26 mouse cellular contexts compared by ENCODE assay signal in genomic region chr3:78880072-78880471, GRCm38 (mm10).
DNase-seq lines count a peak whose midpoint lies in the region; ATAC-seq and TF ChIP-seq lines count a peak whose summit lies in the region.
"Had no signal": no experiment of that assay in that cellular context is flagged by ENCODE, and none has a peak within 500 bp of the region (broad histone marks: within the 10 kb centered on the region; RNA-seq: fewer than 3 reads in every experiment).

No protein-coding gene starts in this region.

- peak; percentile 69 for ATAC-seq in hindbrain, embryonic 13.5 days (ENCODE audit: low FRiP score)
- no peak for ATAC-seq in hindbrain, embryonic 12.5 days (ENCODE audit: low FRiP score)
- no peak for ATAC-seq in lung, embryonic 15.5 days (ENCODE audit: borderline replicate concordance, extremely low read depth, low FRiP score, low TSS enrichment)
- peak; percentile 86 for ATAC-seq in neural tube, embryonic 13.5 days (ENCODE audit: low read depth)
- ATAC-seq: CD4-positive, CD25-positive, alpha-beta regulatory T cell, adult 4 months; forebrain, embryonic 14.5 days; inflammation-experienced regulatory T-cells, adult 6 months had no signal

- no peak overlapping the region for H3K4me3 ChIP-seq in hindbrain, embryonic 13.5 days
- H3K4me3 ChIP-seq in hindbrain, embryonic 12.5 days, result no peak overlapping the region
- no peak overlapping the region for H3K4me3 ChIP-seq in lung, embryonic 15.5 days
- no peak overlapping the region for H3K4me3 ChIP-seq in neural tube, embryonic 13.5 days
- H3K4me3 ChIP-seq: embryonic facial prominence, embryonic 15.5 days; erythroblast, embryonic 14.5 days; forebrain, embryonic 10.5 days; heart, embryonic 13.5 days had no signal

- 68% methylated on average over 13 of the region's 13 CpGs for WGBS in hindbrain, embryonic 13.5 days
- WGBS in hindbrain, embryonic 12.5 days, result 90% methylated on average over 13 of the region's 13 CpGs
- 59% methylated on average over 13 of the region's 13 CpGs for WGBS in lung, embryonic 15.5 days
- WGBS in neural tube, embryonic 13.5 days, result 42% methylated on average over 13 of the region's 13 CpGs

- 0 out of 2 replicates have a peak, but pooled peaks cover 4% of the 10 kb centered on the region for H3K4me1 ChIP-seq in hindbrain, embryonic 13.5 days (replicated peaks)
- H3K4me1 ChIP-seq in hindbrain, embryonic 12.5 days, result no peaks in the 10 kb centered on the region
- H3K4me1 ChIP-seq in lung, embryonic 15.5 days, result 0 out of 2 replicates have a peak, but pooled peaks cover 7% of the 10 kb centered on the region
- H3K4me1 ChIP-seq in neural tube, embryonic 13.5 days (replicated peaks), result peaks cover 14% of the 10 kb centered on the region
- H3K4me1 ChIP-seq: embryonic facial prominence, embryonic 15.5 days; heart, embryonic 13.5 days had no signal

- H3K4me2 ChIP-seq in hindbrain, embryonic 13.5 days, result peak overlapping the region; percentile 23; the same call in 1 of the 2 replicates
- H3K4me2 ChIP-seq in hindbrain, embryonic 12.5 days (replicated peaks), result no peak overlapping the region
- peak overlapping the region; percentile 14; the same call in 1 of the 2 replicates for H3K4me2 ChIP-seq in lung, embryonic 15.5 days
- H3K4me2 ChIP-seq in neural tube, embryonic 13.5 days, result peak overlapping the region; percentile 42
- H3K4me2 ChIP-seq: embryonic facial prominence, embryonic 15.5 days; heart, embryonic 13.5 days had no signal

- H3K27me3 ChIP-seq in hindbrain, embryonic 13.5 days, result no peaks in the 10 kb centered on the region
- no peaks in the 10 kb centered on the region for H3K27me3 ChIP-seq in hindbrain, embryonic 12.5 days
- no peaks in the 10 kb centered on the region for H3K27me3 ChIP-seq in lung, embryonic 15.5 days
- no peaks in the 10 kb centered on the region for H3K27me3 ChIP-seq in neural tube, embryonic 13.5 days
- H3K27me3 ChIP-seq: embryonic facial prominence, embryonic 15.5 days; heart, embryonic 13.5 days had no signal

- no peak for DNase-seq in lung, postnatal 10 days
- DNase-seq in brain, embryonic 14.5 days (ENCODE audit: low read depth), result peak; percentile 36
- DNase-seq in adrenal gland, postnatal 14 days, result no peak
- DNase-seq in heart, postnatal 36 days, result no peak
- DNase-seq: adrenal gland, adult 2 months; adrenal gland, postnatal 36 days; B cell, adult 2 months; cerebellum, adult 11 months; cerebellum, adult 8-10 months; cerebellum, postnatal 14 days; embryo, embryonic 11 days; gastrocnemius, postnatal 36 days; heart, adult 11 months; heart, postnatal 4 days had no signal

- intact Hi-C loops in heart, postnatal 36 days (cut with DNase I), result no loop called here

- H3K9me3 ChIP-seq in hindbrain, embryonic 13.5 days, result no peaks in the 10 kb centered on the region
- H3K9me3 ChIP-seq in hindbrain, embryonic 12.5 days (replicated peaks), result no peaks in the 10 kb centered on the region
- H3K9me3 ChIP-seq in lung, embryonic 15.5 days, result no peaks in the 10 kb centered on the region
- no peaks in the 10 kb centered on the region for H3K9me3 ChIP-seq in neural tube, embryonic 13.5 days
- H3K9me3 ChIP-seq: embryonic facial prominence, embryonic 15.5 days; forebrain, embryonic 10.5 days; G1E; heart, embryonic 13.5 days had no signal

- H3K36me3 ChIP-seq in hindbrain, embryonic 13.5 days, result no peaks in the 10 kb centered on the region
- H3K36me3 ChIP-seq in hindbrain, embryonic 12.5 days, result no peaks in the 10 kb centered on the region
- no peaks in the 10 kb centered on the region for H3K36me3 ChIP-seq in lung, embryonic 15.5 days
- H3K36me3 ChIP-seq in neural tube, embryonic 13.5 days, result no peaks in the 10 kb centered on the region
- H3K36me3 ChIP-seq: embryonic facial prominence, embryonic 15.5 days; forebrain, embryonic 10.5 days; G1E; heart, embryonic 13.5 days had no signal

- no peak overlapping the region for H3K27ac ChIP-seq in hindbrain, embryonic 13.5 days
- H3K27ac ChIP-seq in hindbrain, embryonic 12.5 days, result no peak overlapping the region
- H3K27ac ChIP-seq in lung, embryonic 15.5 days, result no peak overlapping the region
- H3K27ac ChIP-seq in neural tube, embryonic 13.5 days (replicated peaks), result peak overlapping the region; percentile 57
- H3K27ac ChIP-seq: embryonic facial prominence, embryonic 15.5 days; forebrain, embryonic 10.5 days; heart, embryonic 13.5 days had no signal

- TF ChIP-seq POLR2A in brain, embryonic 14.5 days (IDR thresholded peaks at IDR 0.05; ENCODE audit: borderline replicate concordance, extremely low read depth, insufficient read depth, insufficient read length, poor library complexity, severe bottlenecking), result no peak

- no peak overlapping the region for H3K9ac ChIP-seq in hindbrain, embryonic 13.5 days
- H3K9ac ChIP-seq in hindbrain, embryonic 12.5 days, result no peak overlapping the region
- no peak overlapping the region for H3K9ac ChIP-seq in lung, embryonic 15.5 days
- H3K9ac ChIP-seq in neural tube, embryonic 13.5 days, result no peak overlapping the region
- H3K9ac ChIP-seq: embryonic facial prominence, embryonic 15.5 days; heart, embryonic 13.5 days had no signal

- TF ChIP-seq CTCF in brain, embryonic 14.5 days (IDR thresholded peaks at IDR 0.05; ENCODE audit: borderline replicate concordance, extremely low read depth, insufficient read depth, insufficient read length), result no peak

Comparison
In these comparisons a context has a peak if more than half of its experiments do, and no peak if none do; other contexts are left out.
1. ATAC-seq: peak in hindbrain, embryonic 13.5 days (single experiment) and neural tube, embryonic 13.5 days (single experiment); none in hindbrain, embryonic 12.5 days (single experiment) and lung, embryonic 15.5 days (single experiment).